Mouse (Mus musculus): Measurements from ENCODE around the gene Dll1. TPM values are rescaled to one million over a fixed set of nuclear protein-coding genes. Genes with fewer than 3 reads are reported as not detected.

The Dll1 gene
- polyA plus RNA-seq, 1 experiment from 2014 or later = 5.1 TPM

DNA sequence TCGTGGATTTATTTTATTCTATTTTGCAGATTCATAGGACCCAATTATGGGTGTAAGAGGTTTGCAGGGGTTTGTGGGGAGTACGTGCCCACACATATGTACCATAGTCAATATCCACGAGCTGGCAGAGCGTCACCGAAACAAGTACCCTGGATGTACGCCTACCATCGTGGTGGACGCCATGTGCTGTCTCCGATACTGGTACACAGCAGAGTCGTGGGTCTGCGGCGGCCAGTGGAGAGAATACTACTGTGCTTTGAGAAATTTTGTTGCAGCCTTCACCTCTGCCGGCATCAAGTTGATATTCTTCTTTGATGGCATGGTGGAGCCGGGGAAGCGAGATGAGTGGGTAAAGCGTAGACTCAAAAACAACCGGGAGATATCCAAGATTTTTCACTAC is 25.0 kb upstream of the Dll1 start:
- Histone ChIP-seq H3K27me3 (no peaks in the 10 kb centered on the region), H3K36me3 (peaks cover 46% of the 10 kb centered on the region), H3K4me1 (peaks cover 14% of the 10 kb centered on the region), H3K9ac (no peak overlapping the region), H3K9me3 (no peaks in the 10 kb centered on the region), H3K4me3 (no peak overlapping the region), H3K27ac (no peak overlapping the region), H3K4me2 (no peak overlapping the region)
- ATAC-seq (ENCODE audit: insufficient number of reproducible peaks, insufficient read depth, low FRiP score, low TSS enrichment, low read depth) = no peak
- WGBS = 96% methylated on average over 17 of the region's 17 CpGs

DNA sequence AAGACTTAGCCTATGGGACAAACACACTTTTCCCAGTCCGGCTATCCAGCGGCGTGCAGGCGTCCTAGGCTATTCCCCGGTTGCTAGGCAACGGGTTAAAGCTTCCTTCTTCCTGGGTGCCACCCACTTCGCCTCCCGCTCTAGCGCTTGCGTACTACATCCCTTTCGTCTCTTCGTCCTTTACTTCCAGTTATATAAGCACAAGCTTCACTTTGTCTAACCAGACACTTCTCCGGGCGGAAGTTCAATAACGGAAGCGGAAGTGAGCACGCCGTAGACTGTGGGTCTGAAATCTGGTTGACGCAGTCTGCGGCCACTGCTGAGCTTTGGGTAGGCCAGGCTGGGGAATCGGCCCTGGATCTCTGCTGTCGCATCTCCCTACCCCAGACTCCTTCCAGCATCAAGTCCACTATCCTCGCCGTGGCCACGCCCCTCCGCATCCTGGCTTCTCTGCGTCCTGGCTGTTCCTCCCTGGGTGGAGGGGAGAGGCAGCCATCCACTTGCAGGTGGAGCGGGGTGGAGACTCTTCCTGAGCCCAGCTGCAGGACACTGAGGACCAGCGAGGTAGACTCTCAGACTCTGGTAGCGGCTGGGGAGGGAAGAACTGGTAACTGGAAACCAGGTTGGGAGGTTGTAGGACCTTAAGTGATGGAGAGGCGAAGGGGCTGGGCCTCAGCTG is 19.5 kb upstream of the Dll1 start, which contains the start of gene Fam120b:
Gene Fam120b (plus strand): TSS at position 206 of the 679 bp plus-strand sequence.
- Histone ChIP-seq H3K27ac (peak within 1 kb of the TSS; percentile 91), H3K27me3 (peaks cover 9% of the 10 kb centered on the region; the same call in 1 of the 2 replicates), H3K9ac (peak within 1 kb of the TSS; percentile 92), H3K4me2 (peak within 1 kb of the TSS; percentile 88), H3K9me3 (no peaks in the 10 kb centered on the region), H3K4me3 (peak within 1 kb of the TSS; percentile 92), H3K4me1 (peaks cover 22% of the 10 kb centered on the region), H3K36me3 (no peaks in the 10 kb centered on the region)
- WGBS = 1% methylated on average over 31 of the region's 31 CpGs
- ATAC-seq (ENCODE audit: insufficient number of reproducible peaks, insufficient read depth, low FRiP score, low TSS enrichment, low read depth) = peak; percentile 93

GRCm38 (mm10) chr17:15389356-15389755 is 12.7 kb upstream of the Dll1 start:
- H3K27ac ChIP-seq = no peak overlapping the region
- H3K4me3 ChIP-seq = no peak overlapping the region
- H3K9ac ChIP-seq = no peak overlapping the region
- WGBS = 78% methylated on average over 8 of the region's 8 CpGs
- H3K36me3 ChIP-seq = no peaks in the 10 kb centered on the region
- no peak for ATAC-seq (ENCODE audit: insufficient number of reproducible peaks, insufficient read depth, low FRiP score, low TSS enrichment, low read depth)
- H3K4me2 ChIP-seq = no peak overlapping the region
- peaks cover 15% of the 10 kb centered on the region for H3K27me3 ChIP-seq
- H3K9me3 ChIP-seq = no peaks in the 10 kb centered on the region
- H3K4me1 ChIP-seq = no peaks in the 10 kb centered on the region

GRCm38 (mm10) chr17:15388892-15389291 is 12.2 kb upstream of the Dll1 start:
- ATAC-seq (ENCODE audit: insufficient number of reproducible peaks, insufficient read depth, low FRiP score, low TSS enrichment, low read depth) = no peak
- Histone ChIP-seq H3K27me3 (peaks cover 17% of the 10 kb centered on the region), H3K36me3 (no peaks in the 10 kb centered on the region), H3K9ac (no peak overlapping the region), H3K9me3 (no peaks in the 10 kb centered on the region), H3K4me3 (no peak overlapping the region), H3K27ac (no peak overlapping the region), H3K4me2 (no peak overlapping the region), H3K4me1 (no peaks in the 10 kb centered on the region)
- 57% methylated on average over 4 of the region's 4 CpGs for WGBS

DNA sequence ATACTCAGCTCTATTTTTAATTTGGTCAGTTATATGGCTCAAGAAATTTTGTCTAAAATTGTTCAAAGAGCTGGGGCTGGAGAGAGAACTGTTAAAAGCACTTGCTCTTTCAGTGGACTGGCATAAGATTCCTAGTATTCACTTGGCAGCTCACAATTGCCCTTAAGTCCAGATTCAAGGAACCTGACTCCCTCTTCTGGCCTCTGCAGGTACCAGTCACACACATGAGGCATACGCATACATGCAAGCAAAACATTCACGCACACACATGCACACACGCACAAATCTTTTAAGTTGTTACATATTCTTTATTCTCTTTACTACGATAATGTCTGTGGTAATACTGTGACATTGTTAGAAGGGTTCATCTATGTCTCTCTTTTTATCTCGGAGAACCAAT is 6.7 kb upstream of the Dll1 start:
- Histone ChIP-seq H3K36me3 (no peaks in the 10 kb centered on the region), H3K4me1 (peaks cover 21% of the 10 kb centered on the region), H3K9me3 (no peaks in the 10 kb centered on the region), H3K27me3 (peaks cover 62% of the 10 kb centered on the region), H3K4me3 (no peak overlapping the region), H3K27ac (no peak overlapping the region), H3K9ac (no peak overlapping the region), H3K4me2 (no peak overlapping the region)
- ATAC-seq (ENCODE audit: insufficient number of reproducible peaks, insufficient read depth, low FRiP score, low TSS enrichment, low read depth) = no peak
- WGBS = 89% methylated on average over 5 of the region's 5 CpGs

DNA sequence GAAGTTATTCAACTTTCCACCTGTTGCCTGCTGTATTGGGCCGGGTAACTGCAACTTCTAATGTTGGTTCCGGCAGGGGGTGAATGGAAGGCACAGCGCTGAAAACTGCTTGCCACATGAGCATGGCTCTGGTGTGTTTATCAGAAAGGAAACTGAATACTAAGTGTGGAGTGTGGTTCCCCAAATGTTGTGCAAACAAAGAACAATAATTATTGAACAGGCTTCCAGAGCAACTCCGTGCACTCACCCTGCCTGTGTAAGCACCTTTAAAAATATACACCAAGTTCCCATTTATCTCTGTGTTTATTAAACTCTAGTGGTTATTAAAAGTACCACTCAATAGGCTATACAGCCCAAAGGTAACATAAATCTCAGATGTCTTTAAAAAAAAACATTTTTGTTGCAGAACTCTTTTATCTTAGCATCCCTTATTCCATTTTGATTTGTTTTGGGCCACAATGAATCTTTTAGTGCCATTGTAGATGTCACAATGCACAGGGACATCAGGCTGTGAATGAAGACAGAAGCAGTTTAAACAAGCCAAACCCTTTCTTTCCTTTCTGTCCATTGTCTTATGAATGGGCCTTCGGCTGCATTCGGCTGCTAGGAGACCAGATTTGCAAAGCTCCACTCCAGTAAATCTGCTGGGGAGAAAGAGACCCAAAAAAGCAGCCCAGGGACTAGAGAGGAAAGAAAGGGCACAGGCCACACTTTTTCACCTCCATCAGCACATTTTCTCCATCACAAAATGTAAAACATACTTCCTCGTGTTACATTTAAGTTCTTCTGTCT is 5.4 kb upstream of the Dll1 start:
- H3K27me3 ChIP-seq = peaks cover 75% of the 10 kb centered on the region
- peaks cover 27% of the 10 kb centered on the region for H3K4me1 ChIP-seq
- H3K4me3 ChIP-seq = no peak overlapping the region
- H3K36me3 ChIP-seq = no peaks in the 10 kb centered on the region
- no peak overlapping the region for H3K27ac ChIP-seq
- H3K9ac ChIP-seq = no peak overlapping the region
- H3K4me2 ChIP-seq = no peak overlapping the region
- WGBS = 38% methylated on average over 7 of the region's 7 CpGs
- no peaks in the 10 kb centered on the region for H3K9me3 ChIP-seq
- no peak for ATAC-seq (ENCODE audit: insufficient number of reproducible peaks, insufficient read depth, low FRiP score, low TSS enrichment, low read depth)

- Histone ChIP-seq H3K4me3 (peak overlapping the region; percentile 49), H3K9ac (peak overlapping the region; percentile 65), H3K9me3 (no peaks in the 10 kb centered on the region), H3K27me3 (peaks cover 83% of the 10 kb centered on the region), H3K4me1 (peaks cover 35% of the 10 kb centered on the region), H3K36me3 (no peaks in the 10 kb centered on the region), H3K27ac (no peak overlapping the region), H3K4me2 (peak overlapping the region; percentile 90)
- 7% methylated on average over 22 of the region's 22 CpGs for WGBS
- no peak for ATAC-seq (ENCODE audit: insufficient number of reproducible peaks, insufficient read depth, low FRiP score, low TSS enrichment, low read depth)
Observed at GRCm38 (mm10) chr17:15381092-15381860, 4.6 kb upstream of the Dll1 start.

GRCm38 (mm10) chr17:15380641-15381051 is 4.0 kb upstream of the Dll1 start:
- Histone ChIP-seq H3K36me3 (no peaks in the 10 kb centered on the region), H3K4me3 (peak overlapping the region; percentile 49), H3K4me1 (peaks cover 38% of the 10 kb centered on the region), H3K9ac (peak overlapping the region; percentile 65), H3K4me2 (peak overlapping the region; percentile 90), H3K9me3 (no peaks in the 10 kb centered on the region), H3K27ac (no peak overlapping the region), H3K27me3 (peaks cover 88% of the 10 kb centered on the region)
- peak; percentile 10; the same call in 1 of the 2 replicates for ATAC-seq (ENCODE audit: insufficient number of reproducible peaks, insufficient read depth, low FRiP score, low TSS enrichment, low read depth)
- under 1% methylated on average over 27 of the region's 27 CpGs for whole genome bisulfite sequencing

DNA sequence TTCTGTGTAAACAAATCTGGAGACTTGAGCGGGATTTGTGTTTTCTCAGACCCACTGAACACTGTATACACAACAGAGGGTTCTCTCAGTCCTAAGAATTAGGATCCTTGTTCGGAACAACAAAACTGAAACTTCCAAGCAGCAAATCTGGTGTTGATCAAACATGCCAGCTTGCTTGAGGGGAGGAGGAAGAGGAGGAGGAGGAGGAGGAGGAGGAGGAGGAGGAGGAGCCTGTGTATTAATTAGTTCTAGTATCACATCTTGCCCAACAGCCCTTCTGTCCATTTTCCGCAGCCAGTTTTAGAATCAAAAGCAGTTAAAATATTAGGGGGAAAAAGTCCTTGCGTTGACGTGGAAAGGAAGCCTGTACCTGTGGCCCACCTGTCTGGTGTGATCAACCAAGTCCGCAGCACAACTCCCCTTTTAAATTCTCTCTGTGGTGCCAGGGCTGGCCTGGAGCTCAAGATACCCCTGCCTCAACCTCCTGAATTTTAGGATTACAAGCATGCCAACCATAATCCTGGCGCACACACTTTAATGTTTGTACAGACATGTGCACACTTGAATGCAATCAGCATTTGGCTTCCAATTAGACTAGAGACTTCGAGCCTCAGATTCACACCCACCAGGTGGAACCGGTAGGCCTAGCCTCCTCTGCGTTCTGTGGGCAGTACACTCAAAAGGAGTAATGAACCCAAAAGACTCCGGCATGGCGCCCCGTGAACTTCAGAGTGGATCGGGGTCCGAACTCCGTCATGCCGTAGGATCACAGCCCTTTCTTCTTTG is 3.3 kb upstream of the Dll1 start:
- Histone ChIP-seq H3K36me3 (no peaks in the 10 kb centered on the region), H3K4me3 (peak overlapping the region; percentile 49), H3K4me2 (peak overlapping the region; percentile 90), H3K9me3 (no peaks in the 10 kb centered on the region), H3K4me1 (peaks cover 45% of the 10 kb centered on the region), H3K9ac (peak overlapping the region; percentile 65), H3K27ac (no peak overlapping the region), H3K27me3 (peaks cover 95% of the 10 kb centered on the region)
- no peak for ATAC-seq (ENCODE audit: insufficient number of reproducible peaks, insufficient read depth, low FRiP score, low TSS enrichment, low read depth)
- WGBS = 6% methylated on average over 17 of the region's 17 CpGs

GRCm38 (mm10) chr17:15378413-15379109 is 1.9 kb upstream of the Dll1 start:
- Histone ChIP-seq H3K27me3 (peaks cover 97% of the 10 kb centered on the region), H3K4me2 (no peak overlapping the region), H3K9me3 (no peaks in the 10 kb centered on the region), H3K4me1 (peaks cover 51% of the 10 kb centered on the region), H3K9ac (no peak overlapping the region), H3K27ac (no peak overlapping the region), H3K4me3 (no peak overlapping the region), H3K36me3 (no peaks in the 10 kb centered on the region)
- 9% methylated on average over 15 of the region's 15 CpGs for WGBS
- ATAC-seq (ENCODE audit: insufficient number of reproducible peaks, insufficient read depth, low FRiP score, low TSS enrichment, low read depth) = no peak

Measured in embryonic facial prominence, embryonic 13.5 days (tissue).